ENCODE assay signal across 8 mouse cellular contexts in genomic region chr13:24279407-24279761, GRCm38 (mm10). TPM values are rescaled to one million over a fixed set of nuclear protein-coding genes. Genes with fewer than 3 reads are reported as not detected.
DNase-seq lines count a peak whose midpoint lies in the region; ATAC-seq lines count a peak whose summit lies in the region.

No protein-coding gene starts in this region.

- peak overlapping the region; percentile 39; the same call in 1 of the 2 replicates for H3K9ac ChIP-seq in lung, embryonic 16.5 days (ENCODE audit: low read length)
- no peak overlapping the region for H3K9ac ChIP-seq in limb, embryonic 15.5 days
- H3K9ac ChIP-seq in stomach, embryonic 15.5 days = no peak overlapping the region

- peak overlapping the region; percentile 75 for H3K4me3 ChIP-seq in lung, embryonic 16.5 days (ENCODE audit: low read length)
- H3K4me3 ChIP-seq in limb, embryonic 15.5 days = peak overlapping the region; percentile 75
- peak overlapping the region; percentile 85 for H3K4me3 ChIP-seq in stomach, embryonic 15.5 days (replicated peaks)

- H3K27ac ChIP-seq in lung, embryonic 16.5 days (ENCODE audit: low read length) = no peak overlapping the region
- no peak overlapping the region for H3K27ac ChIP-seq in limb, embryonic 15.5 days
- no peak overlapping the region for H3K27ac ChIP-seq in stomach, embryonic 15.5 days

- H3K27me3 ChIP-seq in lung, embryonic 16.5 days (ENCODE audit: control insufficient read depth, insufficient read depth, low read depth, low read length) = no peaks in the 10 kb centered on the region
- H3K27me3 ChIP-seq in limb, embryonic 15.5 days = no peaks in the 10 kb centered on the region
- no peaks in the 10 kb centered on the region for H3K27me3 ChIP-seq in stomach, embryonic 15.5 days (replicated peaks)

- H3K36me3 ChIP-seq in lung, embryonic 16.5 days (ENCODE audit: control insufficient read depth, insufficient read depth, low read length) = peaks cover 2% of the 10 kb centered on the region; the same call in 1 of the 2 replicates
- H3K36me3 ChIP-seq in limb, embryonic 15.5 days = no peaks in the 10 kb centered on the region
- 0 out of 2 replicates have a peak, but pooled peaks cover 2% of the 10 kb centered on the region for H3K36me3 ChIP-seq in stomach, embryonic 15.5 days

- H3K9me3 ChIP-seq in lung, embryonic 16.5 days (ENCODE audit: control insufficient read depth, low read length) = no peaks in the 10 kb centered on the region
- no peaks in the 10 kb centered on the region for H3K9me3 ChIP-seq in limb, embryonic 15.5 days
- no peaks in the 10 kb centered on the region for H3K9me3 ChIP-seq in stomach, embryonic 15.5 days

- ATAC-seq in lung, embryonic 16.5 days (ENCODE audit: low read depth) = no peak
- no peak for ATAC-seq in limb, embryonic 15.5 days (ENCODE audit: insufficient number of reproducible peaks, low FRiP score, low TSS enrichment, low read depth)
- ATAC-seq in stomach, embryonic 15.5 days (ENCODE audit: insufficient read depth, low FRiP score, low read depth) = no peak
- no peak for ATAC-seq in granulocyte monocyte progenitor cell, adult 5-6 weeks (replicated peaks; ENCODE audit: poor library complexity, severe bottlenecking)

- H3K4me1 ChIP-seq in lung, embryonic 16.5 days (replicated peaks; ENCODE audit: control insufficient read depth, insufficient read depth, low read length) = peaks cover 7% of the 10 kb centered on the region
- peaks cover 20% of the 10 kb centered on the region for H3K4me1 ChIP-seq in limb, embryonic 15.5 days
- peaks cover 6% of the 10 kb centered on the region; the same call in 1 of the 2 replicates for H3K4me1 ChIP-seq in stomach, embryonic 15.5 days

- 41% methylated on average over 11 of the region's 11 CpGs for WGBS in lung, embryonic 16.5 days
- WGBS in limb, embryonic 15.5 days = 52% methylated on average over 11 of the region's 11 CpGs
- WGBS in stomach, embryonic 15.5 days = 41% methylated on average over 11 of the region's 11 CpGs

- DNase-seq in cerebellum, adult 11-12 months = peak; percentile 22
- DNase-seq in cerebellum, postnatal 25 days = no peak
- DNase-seq in lung, postnatal 4 days = no peak
- no peak for DNase-seq in right cerebral cortex, adult 18-20 months

- H3K4me2 ChIP-seq in lung, embryonic 16.5 days (ENCODE audit: low read depth, low read length) = peak overlapping the region; percentile 89
- peak overlapping the region; percentile 88 for H3K4me2 ChIP-seq in limb, embryonic 15.5 days
- H3K4me2 ChIP-seq in stomach, embryonic 15.5 days = peak overlapping the region; percentile 87

RNA-seq across cellular contexts. Expression of gene Carmil1, which starts 1.2 kb away (rescaled TPM):
- polyA plus RNA-seq in lung, embryonic 16.5 days (2015; fragmentation: Nextera tagmentation; extraction: Ambion mirVana) = 51.2 and 51.7 TPM in 2 replicates
- polyA plus RNA-seq in limb, embryonic 15.5 days (2015; fragmentation: Nextera tagmentation; extraction: Ambion mirVana) = 33.0 and 39.8 TPM in 2 replicates
- 37.2 and 40.5 TPM in 2 replicates for polyA plus RNA-seq in stomach, embryonic 15.5 days (2015; fragmentation: Nextera tagmentation; extraction: Ambion mirVana)
- total RNA-seq in granulocyte monocyte progenitor cell, adult 5-6 weeks (2014; fragmentation: Nextera tagmentation) = 3.6 and 4.5 TPM in 2 replicates
- total RNA-seq in granulocyte monocyte progenitor cell, adult 5-6 weeks (2017) = 1.5 and 11.0 TPM in 2 replicates

RNA-seq across cellular contexts. Expression of gene Cmah, which starts 47.8 kb away (rescaled TPM):
- polyA plus RNA-seq in lung, embryonic 16.5 days (2015; fragmentation: Nextera tagmentation; extraction: Ambion mirVana) = 0.39 and 0.77 TPM in 2 replicates
- polyA plus RNA-seq in limb, embryonic 15.5 days (2015; fragmentation: Nextera tagmentation; extraction: Ambion mirVana) = 0.63 and 0.77 TPM in 2 replicates
- 0.54 and 0.67 TPM in 2 replicates for polyA plus RNA-seq in stomach, embryonic 15.5 days (2015; fragmentation: Nextera tagmentation; extraction: Ambion mirVana)
- 0.95 TPM in 1 of 2 replicates, not detected in the other for total RNA-seq in granulocyte monocyte progenitor cell, adult 5-6 weeks (2014; fragmentation: Nextera tagmentation)
- total RNA-seq in granulocyte monocyte progenitor cell, adult 5-6 weeks (2017) = 0.17 and 1.5 TPM in 2 replicates
